Mouse (Mus musculus) midbrain, embryonic 13.5 days (tissue): Measurements from ENCODE around the gene Adgre5. TPM values are rescaled to one million over a fixed set of nuclear protein-coding genes. Genes with fewer than 3 reads are reported as not detected.

Source experiments
- ATAC-seq: fragments of 200-750 bp; cut with Nextera tagmentation; 2 replicates; pipeline ENCODE4 v1.8.0; 2017; ENCODE audit warnings: mild to moderate bottlenecking, moderate TSS enrichment, moderate library complexity
- H3K27ac ChIP-seq: fragments of 300-500 bp; sonication (generic); 2 replicates; pipeline ENCODE4 v1.5.1; 2015; ENCODE audit warnings: inconsistent platforms, mild to moderate bottlenecking, moderate library complexity
- H3K27me3 ChIP-seq: fragments of 300-500 bp; sonication (generic); 2 replicates; pipeline ENCODE4 v1.6.1; 2015; ENCODE audit warnings: mild to moderate bottlenecking, inconsistent platforms
- H3K36me3 ChIP-seq: fragments of 300-500 bp; sonication (generic); 2 replicates; pipeline ENCODE4 v1.6.1; 2015; ENCODE audit warnings: mild to moderate bottlenecking, inconsistent platforms
- H3K4me1 ChIP-seq: fragments of 300-500 bp; sonication (generic); replicated peaks from 2 replicates; pipeline ENCODE4 v1.6.1; 2015; ENCODE audit warnings: inconsistent platforms
- H3K4me2 ChIP-seq: fragments of 300-500 bp; sonication (generic); replicated peaks from 2 replicates; pipeline ENCODE4 v1.6.1; 2015; ENCODE audit warnings: moderate library complexity, mild to moderate bottlenecking, inconsistent platforms
- H3K4me3 ChIP-seq: fragments of 300-500 bp; sonication (generic); replicated peaks from 2 replicates; pipeline ENCODE4 v1.5.1; 2015; ENCODE audit warnings: mild to moderate bottlenecking, inconsistent platforms
- H3K9ac ChIP-seq: fragments of 300-500 bp; sonication (generic); replicated peaks from 2 replicates; pipeline ENCODE4 v1.6.1; 2015; ENCODE audit warnings: mild to moderate bottlenecking, inconsistent platforms
- H3K9me3 ChIP-seq: fragments of 300-500 bp; sonication (generic); 2 replicates; pipeline ENCODE4 v1.6.1; 2016; ENCODE audit warnings: mild to moderate bottlenecking, inconsistent platforms
- WGBS: fragments of 180-500 bp; shearing (Covaris S2); methylation state at CpG from one replicate; pipeline ENCODE4 v1.1.7; 2015; 5-methylcytosine and 5-hydroxymethylcytosine counted together
- polyA plus RNA-seq: library from polyadenylated mRNA; unstranded; fragments of >200 nt; fragmentation: Nextera tagmentation; extraction: Ambion mirVana; gene quantifications from 2 replicates; pipeline ENCODE4 v1.2.1, GENCODE M21; 2015

Adgre5 gene
- polyA plus RNA-seq, 1 experiment from 2014 or later, result 8.7 TPM

DNA sequence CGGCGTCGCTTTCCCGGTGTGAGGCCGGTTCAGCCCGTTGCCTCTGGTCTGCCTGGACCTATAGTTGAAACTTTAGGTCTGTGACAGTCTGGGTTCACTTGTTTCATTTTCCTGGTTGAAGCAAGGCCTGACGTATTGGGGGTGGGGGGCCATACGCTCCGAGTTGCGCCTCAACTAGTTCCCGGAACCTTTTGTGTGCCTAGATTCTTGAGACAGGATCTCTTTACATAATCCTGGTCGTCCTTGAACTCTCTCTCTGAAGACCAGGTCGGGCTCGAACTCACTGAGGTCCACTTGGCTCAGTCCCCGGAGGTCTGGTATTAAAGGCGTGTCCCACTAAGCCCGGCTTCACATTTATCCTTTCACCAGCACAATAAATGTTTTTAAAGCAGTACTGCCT lies 25.4 kb downstream of the Adgre5 start:
- no peak for ATAC-seq
- peak overlapping the region; percentile 75 for H3K4me2 ChIP-seq
- H3K9me3 ChIP-seq, result no peaks in the 10 kb centered on the region
- peaks cover 17% of the 10 kb centered on the region for H3K36me3 ChIP-seq
- H3K9ac ChIP-seq, result peak overlapping the region; percentile 90
- peak overlapping the region; percentile 93 for H3K27ac ChIP-seq
- H3K4me3 ChIP-seq, result peak overlapping the region; percentile 98
- 0 out of 2 replicates have a peak, but pooled peaks cover 2% of the 10 kb centered on the region for H3K27me3 ChIP-seq
- 2% methylated on average over 17 of the region's 17 CpGs for WGBS
- H3K4me1 ChIP-seq, result peaks cover 19% of the 10 kb centered on the region

DNA sequence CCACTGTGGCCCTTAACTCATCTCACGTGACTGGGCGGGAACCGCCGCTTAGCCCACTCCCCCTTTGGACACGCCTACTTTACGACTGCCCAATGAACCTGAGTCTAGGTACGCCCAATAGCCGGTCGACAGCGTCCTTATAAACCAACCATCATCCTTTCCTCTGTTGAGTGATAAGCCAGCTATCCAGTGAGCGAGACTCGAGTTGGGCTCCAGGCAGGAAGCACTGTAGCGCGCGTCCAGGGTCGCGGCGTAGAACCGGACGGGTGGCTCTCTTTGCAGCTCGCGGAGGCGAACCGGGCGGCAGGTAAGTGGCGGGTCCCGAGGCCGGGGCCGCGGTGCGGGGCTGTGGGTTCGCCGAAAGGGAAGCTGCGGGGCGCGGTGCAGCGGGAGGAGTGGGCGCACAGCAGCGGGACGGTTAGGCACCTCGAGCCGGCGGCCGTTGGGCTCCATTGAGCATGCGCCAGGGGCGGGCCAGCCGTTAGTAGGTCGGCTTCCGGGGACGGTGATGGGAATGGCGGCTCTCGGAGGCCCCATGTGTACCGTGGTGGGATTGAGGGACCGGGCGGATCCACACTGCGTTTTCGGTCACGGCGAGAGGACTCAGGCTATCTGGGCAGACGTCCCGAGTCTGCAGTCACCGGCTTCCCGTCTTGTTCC lies 26.0 kb downstream of the Adgre5 start, which contains the start of gene Ddx39:
Gene Ddx39 (plus strand): TSS at position 147 of the 660 bp plus-strand sequence.
- under 1% methylated on average over 63 of the region's 63 CpGs for WGBS

DNA sequence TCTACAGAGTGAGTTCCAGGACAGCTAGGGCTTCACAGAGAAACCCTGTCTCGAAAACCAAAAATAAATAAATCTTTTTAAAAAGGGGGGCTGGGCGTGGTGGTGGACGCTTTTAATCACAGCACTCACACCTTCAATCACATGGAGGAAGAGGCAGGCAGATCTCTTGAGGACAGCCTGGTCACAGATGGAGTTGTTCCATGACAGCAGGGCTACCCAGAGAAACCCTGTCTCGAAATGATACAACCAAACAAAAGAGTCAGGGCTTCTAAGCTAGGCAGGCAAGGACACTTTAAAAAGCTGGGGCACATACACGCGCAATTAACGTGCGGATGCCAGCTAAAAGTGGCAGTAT lies 26.5 kb downstream of the Adgre5 start:
- H3K4me1 ChIP-seq, result peaks cover 19% of the 10 kb centered on the region
- no peak overlapping the region for H3K9ac ChIP-seq
- 0 out of 2 replicates have a peak, but pooled peaks cover 2% of the 10 kb centered on the region for H3K27me3 ChIP-seq
- whole genome bisulfite sequencing, result 18% methylated on average over 8 of the region's 8 CpGs
- peak overlapping the region; percentile 67 for H3K27ac ChIP-seq
- peak; percentile 63; the same call in 1 of the 2 replicates for ATAC-seq
- H3K4me3 ChIP-seq, result peak overlapping the region; percentile 98
- peaks cover 6% of the 10 kb centered on the region for H3K36me3 ChIP-seq
- H3K9me3 ChIP-seq, result no peaks in the 10 kb centered on the region
- peak overlapping the region; percentile 75 for H3K4me2 ChIP-seq

More for the DNA sequence above, 26.0 kb downstream of the Adgre5 start, which contains the start of gene Ddx39:
- peak within 1 kb of the TSS; percentile 98 for H3K4me3 ChIP-seq
- H3K27ac ChIP-seq, result peak within 1 kb of the TSS; percentile 93
- 0 out of 2 replicates have a peak, but pooled peaks cover 2% of the 10 kb centered on the region for H3K27me3 ChIP-seq
- ATAC-seq, result peak; percentile 100
- H3K9ac ChIP-seq, result peak within 1 kb of the TSS; percentile 90
- H3K9me3 ChIP-seq, result no peaks in the 10 kb centered on the region
- peaks cover 19% of the 10 kb centered on the region for H3K4me1 ChIP-seq
- H3K36me3 ChIP-seq, result peaks cover 11% of the 10 kb centered on the region
- H3K4me2 ChIP-seq, result peak within 1 kb of the TSS; percentile 75

DNA sequence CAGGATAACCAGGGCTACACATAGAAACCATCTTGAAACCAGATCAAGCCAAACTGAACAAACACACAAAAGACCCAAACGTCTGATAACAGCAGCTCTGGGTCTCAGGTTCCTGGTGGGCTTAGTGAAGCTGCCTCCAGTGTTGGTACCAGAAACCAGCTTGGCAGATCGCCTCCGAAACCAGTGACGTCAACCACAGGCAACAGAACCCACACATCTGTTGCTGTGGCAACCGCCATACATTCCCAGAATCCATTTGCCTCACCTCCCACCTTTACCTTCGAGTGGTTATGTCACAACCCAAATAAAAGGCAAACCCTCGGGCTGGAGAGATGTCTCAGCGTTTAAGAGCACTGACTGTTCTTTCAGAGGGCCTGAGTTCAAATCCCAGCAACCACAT lies 33.6 kb downstream of the Adgre5 start:
- no peaks in the 10 kb centered on the region for H3K36me3 ChIP-seq
- no peak overlapping the region for H3K4me2 ChIP-seq
- H3K4me1 ChIP-seq, result no peaks in the 10 kb centered on the region
- WGBS, result 81% methylated on average over 8 of the region's 8 CpGs
- H3K9ac ChIP-seq, result no peak overlapping the region
- ATAC-seq, result no peak
- H3K27me3 ChIP-seq, result no peaks in the 10 kb centered on the region
- H3K4me3 ChIP-seq, result no peak overlapping the region
- H3K27ac ChIP-seq, result no peak overlapping the region
- H3K9me3 ChIP-seq, result no peaks in the 10 kb centered on the region

DNA sequence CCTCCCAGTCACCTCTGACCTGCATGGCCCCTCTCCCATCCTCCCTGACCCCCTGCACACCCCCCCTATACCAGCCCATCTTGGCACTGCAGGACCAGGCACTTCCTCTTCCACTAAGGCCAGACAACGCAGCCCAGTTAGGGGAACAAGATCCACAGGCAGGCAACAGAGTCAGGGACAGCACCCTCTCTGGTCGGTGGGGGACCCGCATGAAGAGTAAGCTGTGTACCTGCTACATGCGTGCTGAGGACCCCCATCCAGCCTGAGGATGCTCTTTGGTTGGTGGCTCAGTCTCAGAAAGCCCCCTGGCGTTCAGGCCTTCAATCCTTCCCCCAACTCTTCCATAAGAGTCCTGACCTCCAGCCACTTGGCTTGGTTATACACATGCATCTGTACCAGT lies 34.7 kb downstream of the Adgre5 start:
- Histone ChIP-seq H3K9ac (no peak overlapping the region), H3K4me1 (no peaks in the 10 kb centered on the region), H3K36me3 (no peaks in the 10 kb centered on the region), H3K27ac (no peak overlapping the region), H3K9me3 (no peaks in the 10 kb centered on the region), H3K4me3 (no peak overlapping the region), H3K4me2 (no peak overlapping the region), H3K27me3 (no peaks in the 10 kb centered on the region)
- ATAC-seq, result no peak
- 65% methylated on average over 5 of the region's 5 CpGs for WGBS

DNA sequence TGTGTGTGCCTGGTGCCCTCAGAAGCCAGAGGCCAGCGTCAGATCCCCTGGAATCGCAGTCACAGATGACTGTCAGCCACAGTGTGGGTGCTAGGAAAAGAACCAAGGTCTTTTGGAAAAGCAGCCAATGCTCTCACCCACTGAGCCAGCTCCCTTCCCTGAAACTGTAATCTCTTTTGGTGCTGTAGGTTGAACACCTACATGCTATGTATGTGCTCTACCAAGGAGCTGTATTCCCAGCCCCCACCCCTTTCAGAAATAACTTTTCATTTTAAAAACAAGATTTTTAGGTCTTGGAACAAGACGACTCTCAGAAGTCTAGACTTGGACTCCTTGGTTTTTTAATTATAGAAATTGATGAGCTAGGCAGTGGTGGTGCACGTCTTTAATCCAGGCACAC lies 37.7 kb downstream of the Adgre5 start:
- no peaks in the 10 kb centered on the region for H3K27me3 ChIP-seq
- no peaks in the 10 kb centered on the region for H3K9me3 ChIP-seq
- H3K27ac ChIP-seq, result no peak overlapping the region
- WGBS, result 88% methylated on average over 4 of the region's 4 CpGs
- no peaks in the 10 kb centered on the region for H3K36me3 ChIP-seq
- peaks cover 11% of the 10 kb centered on the region for H3K4me1 ChIP-seq
- H3K4me3 ChIP-seq, result no peak overlapping the region
- no peak overlapping the region for H3K4me2 ChIP-seq
- H3K9ac ChIP-seq, result no peak overlapping the region
- no peak for ATAC-seq

DNA sequence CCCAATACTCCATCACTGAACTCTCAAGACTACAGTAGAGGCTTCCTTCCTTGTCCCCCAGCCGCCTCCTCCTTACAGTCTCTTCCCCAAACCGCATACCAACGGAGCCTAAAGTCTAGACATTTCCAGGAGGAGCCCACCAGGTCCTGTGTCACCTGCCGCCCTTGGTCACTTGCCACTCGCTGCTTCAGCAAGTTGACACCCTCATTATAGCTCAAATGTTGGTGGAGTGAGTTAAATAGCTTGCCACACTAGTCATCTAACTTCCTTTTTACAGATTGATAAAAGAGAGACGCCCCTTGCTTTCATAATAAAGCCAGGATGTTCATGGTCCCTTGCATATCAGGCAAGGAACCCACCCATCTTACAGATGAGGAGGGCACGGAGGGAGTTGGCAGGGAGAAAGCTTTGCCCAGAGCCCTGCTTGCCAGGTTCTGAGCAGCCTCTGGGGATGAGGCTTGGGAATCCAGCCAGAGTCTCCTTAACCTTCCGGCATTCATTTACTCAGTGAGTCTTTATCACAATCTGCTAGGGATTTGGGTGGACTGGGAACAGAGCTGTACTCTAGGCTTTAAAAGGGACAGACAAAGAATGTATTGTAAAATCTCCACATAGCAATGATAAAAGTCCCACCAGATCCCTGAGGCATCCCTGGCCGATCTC lies 40.6 kb downstream of the Adgre5 start:
- Histone ChIP-seq H3K4me1 (peaks cover 27% of the 10 kb centered on the region), H3K4me2 (no peak overlapping the region), H3K27me3 (no peaks in the 10 kb centered on the region), H3K9me3 (no peaks in the 10 kb centered on the region), H3K27ac (no peak overlapping the region), H3K36me3 (no peaks in the 10 kb centered on the region), H3K9ac (no peak overlapping the region), H3K4me3 (no peak overlapping the region)
- no peak for ATAC-seq
- WGBS, result 84% methylated on average over 9 of the region's 9 CpGs

DNA sequence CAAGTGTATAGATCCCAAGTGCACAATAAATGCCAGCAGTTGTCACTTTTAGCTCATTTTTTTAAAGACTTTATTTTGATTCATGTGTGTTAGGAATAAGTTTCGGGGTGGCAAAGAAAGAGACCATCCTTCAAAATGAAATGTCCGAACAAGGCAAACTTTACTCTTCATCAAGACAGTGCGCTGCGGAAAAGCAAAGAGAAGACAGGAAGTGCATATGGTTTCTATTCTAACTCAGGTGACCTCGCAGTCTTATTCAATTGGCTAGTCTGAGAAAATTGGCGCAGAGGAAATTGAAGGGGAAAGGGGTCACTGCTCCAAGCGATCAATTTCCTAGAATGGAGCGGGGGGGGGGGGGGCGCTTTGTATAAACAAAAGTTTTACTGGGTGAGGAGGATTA lies 41.6 kb downstream of the Adgre5 start:
- 52% methylated on average over 9 of the region's 9 CpGs for WGBS
- H3K9ac ChIP-seq, result peak overlapping the region; percentile 95
- no peaks in the 10 kb centered on the region for H3K36me3 ChIP-seq
- H3K4me2 ChIP-seq, result peak overlapping the region; percentile 96
- H3K9me3 ChIP-seq, result no peaks in the 10 kb centered on the region
- H3K4me1 ChIP-seq, result peaks cover 27% of the 10 kb centered on the region
- peak overlapping the region; percentile 93 for H3K4me3 ChIP-seq
- no peaks in the 10 kb centered on the region for H3K27me3 ChIP-seq
- no peak for ATAC-seq
- H3K27ac ChIP-seq, result peak overlapping the region; percentile 75

DNA sequence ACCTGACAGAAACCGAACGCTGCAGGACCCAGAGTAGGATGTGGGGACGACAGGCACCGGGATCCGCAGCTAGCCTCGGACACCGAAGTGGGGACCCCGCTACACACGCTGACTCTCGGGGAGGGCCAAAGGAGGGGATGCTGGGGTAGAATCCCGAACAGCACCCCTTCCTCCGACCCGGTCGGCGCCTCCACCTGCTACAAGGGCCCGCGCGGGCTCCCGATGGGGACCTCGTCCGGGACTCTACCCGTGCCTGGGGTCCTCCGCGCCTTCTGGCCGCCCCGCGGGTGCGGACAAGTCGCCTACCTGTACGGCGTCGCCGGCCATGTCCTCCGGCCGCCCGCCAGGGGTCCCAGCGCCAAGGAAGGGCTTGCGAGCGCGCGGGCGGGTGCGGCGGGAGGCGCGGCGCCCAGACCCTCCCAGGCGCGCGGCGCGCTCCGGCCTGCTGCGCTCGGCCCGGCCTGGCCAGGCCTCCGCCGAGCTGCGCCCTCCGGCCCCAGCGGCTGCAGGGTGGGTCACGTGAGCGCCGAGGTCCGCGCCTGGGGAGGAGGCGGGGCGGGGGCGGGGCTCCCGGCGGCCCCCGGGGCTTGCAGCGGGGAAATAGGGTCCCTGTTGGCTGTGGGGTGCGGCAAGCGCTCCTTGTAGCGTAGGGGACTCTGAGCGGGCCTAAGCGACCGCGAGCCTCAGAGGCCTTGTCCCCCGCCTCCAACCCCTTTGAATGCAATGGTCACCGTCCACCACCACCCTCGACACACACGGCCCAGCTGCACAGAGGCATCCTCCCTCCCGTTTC lies 42.3 kb downstream of the Adgre5 start, which contains the start of gene Pkn1:
Gene Pkn1 (minus strand): TSS at position 519 of the 793 bp plus-strand sequence.
- peak within 1 kb of the TSS; percentile 93 for H3K4me3 ChIP-seq
- no peaks in the 10 kb centered on the region for H3K27me3 ChIP-seq
- peak within 1 kb of the TSS; percentile 96 for H3K4me2 ChIP-seq
- no peaks in the 10 kb centered on the region for H3K9me3 ChIP-seq
- H3K36me3 ChIP-seq, result no peaks in the 10 kb centered on the region
- H3K9ac ChIP-seq, result peak within 1 kb of the TSS; percentile 95
- peak within 1 kb of the TSS; percentile 75 for H3K27ac ChIP-seq
- peaks cover 27% of the 10 kb centered on the region for H3K4me1 ChIP-seq
- ATAC-seq, result peak; percentile 89
- WGBS, result under 1% methylated on average over 78 of the region's 85 CpGs

DNA sequence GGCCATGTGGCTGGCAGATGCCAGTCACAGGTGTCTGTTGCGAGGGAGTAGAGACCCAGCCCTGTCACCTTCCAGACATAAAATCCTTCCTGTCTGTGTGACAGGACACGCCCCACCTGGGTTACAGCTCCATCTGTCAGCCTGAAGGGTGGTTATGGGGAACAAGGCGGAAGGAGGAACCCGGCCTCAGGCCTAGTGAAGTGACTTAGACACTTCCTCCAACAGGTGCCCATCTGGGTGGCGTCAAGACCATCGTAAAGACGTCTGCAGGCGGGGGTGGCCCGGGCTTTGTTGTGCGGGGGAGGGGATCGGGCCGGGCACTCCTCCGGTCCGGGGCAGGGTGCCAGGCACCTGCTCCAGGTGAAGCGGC lies 42.9 kb downstream of the Adgre5 start:
- WGBS, result 5% methylated on average over 15 of the region's 15 CpGs
- Histone ChIP-seq H3K4me1 (peaks cover 27% of the 10 kb centered on the region), H3K27me3 (no peaks in the 10 kb centered on the region), H3K4me2 (peak overlapping the region; percentile 96), H3K27ac (peak overlapping the region; percentile 75; the same call in 1 of the 2 replicates), H3K9ac (peak overlapping the region; percentile 95), H3K9me3 (no peaks in the 10 kb centered on the region), H3K36me3 (no peaks in the 10 kb centered on the region), H3K4me3 (peak overlapping the region; percentile 93)
- ATAC-seq, result peak; percentile 38

DNA sequence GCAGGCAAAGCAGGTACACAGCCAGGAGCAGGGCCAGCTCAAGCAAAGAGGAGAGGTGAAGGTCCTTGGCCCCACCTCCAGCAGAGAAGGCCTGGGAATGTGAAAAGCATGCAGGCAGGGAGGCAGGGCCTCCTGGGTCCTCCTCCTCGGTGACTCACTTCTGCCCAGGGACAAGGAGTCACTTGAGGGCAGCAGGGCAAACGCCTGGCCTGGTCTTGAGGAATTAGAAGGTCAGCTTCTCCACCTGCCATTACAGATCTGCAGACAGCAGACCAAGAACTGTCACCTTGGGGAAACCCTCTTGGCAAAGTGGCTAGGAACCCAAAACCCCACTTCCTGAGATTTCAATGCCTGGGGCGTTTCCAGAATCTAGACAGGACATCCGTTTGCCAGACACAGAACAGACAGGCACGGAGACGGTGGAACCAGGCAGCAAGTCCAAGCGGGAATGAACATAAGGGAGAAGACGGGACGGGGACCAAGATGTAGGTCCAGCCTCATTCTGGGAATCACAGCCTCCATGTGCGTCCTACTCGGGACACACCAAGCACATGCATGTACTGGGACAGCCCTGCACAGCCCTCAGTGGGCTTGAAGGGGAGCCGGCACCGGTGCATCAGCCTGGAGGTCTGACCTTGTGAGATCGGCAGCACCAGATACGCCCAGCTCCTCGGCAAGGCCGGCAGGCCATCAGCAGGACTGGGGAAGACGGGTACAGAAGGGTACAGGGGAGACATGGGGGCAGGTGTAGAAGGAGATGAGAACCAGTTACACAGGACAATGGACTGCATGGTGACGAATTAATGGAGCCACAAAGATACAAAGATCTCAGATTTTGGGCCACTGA lies 43.5 kb downstream of the Adgre5 start:
- Histone ChIP-seq H3K9ac (peak overlapping the region; percentile 95), H3K9me3 (no peaks in the 10 kb centered on the region), H3K27ac (0 out of 2 replicates have a peak overlapping the region, but pooled peaks have one; percentile 19), H3K36me3 (peaks cover 2% of the 10 kb centered on the region), H3K4me1 (peaks cover 27% of the 10 kb centered on the region), H3K4me2 (peak overlapping the region; percentile 96), H3K27me3 (no peaks in the 10 kb centered on the region), H3K4me3 (peak overlapping the region; percentile 93)
- WGBS, result 68% methylated on average over 19 of the region's 19 CpGs
- ATAC-seq, result peak; percentile 28; the same call in 1 of the 2 replicates
